17 mouse cellular contexts compared by ENCODE assay signal in genomic region chr2:74874043-74874442, GRCm38 (mm10).
"Had no signal": no experiment of that assay in that cellular context is flagged by ENCODE, and none has a peak within 500 bp of the region (broad histone marks: within the 10 kb centered on the region; RNA-seq: fewer than 3 reads in every experiment).

No protein-coding gene starts in this region.

- H3K4me1 ChIP-seq: intestine, embryonic 15.5 days; kidney, embryonic 15.5 days; lung, embryonic 15.5 days had no signal

- H3K27me3 ChIP-seq: intestine, embryonic 15.5 days; kidney, embryonic 15.5 days; lung, embryonic 15.5 days had no signal

- H3K4me2 ChIP-seq: intestine, embryonic 15.5 days; kidney, embryonic 15.5 days; lung, embryonic 15.5 days; midbrain, embryonic 11.5 days had no signal

- DNase-seq: kidney, adult 11 months; kidney, adult 8-10 months; kidney, postnatal 10 days; kidney, postnatal 36 days; layer of hippocampus, postnatal 36 days; lung, adult 18-20 months; lung, postnatal 10 days; lung, postnatal 36 days; midbrain, embryonic 14.5 days; thymus, adult 2 months; thymus, postnatal 14 days; thymus, postnatal 4 days had no signal

- ATAC-seq: intestine, embryonic 15.5 days had no signal

- H3K9ac ChIP-seq: intestine, embryonic 15.5 days; kidney, embryonic 15.5 days; lung, embryonic 15.5 days had no signal

- H3K4me3 ChIP-seq: intestine, embryonic 15.5 days; kidney, embryonic 15.5 days; left cerebral cortex, adult 2 months; lung, embryonic 15.5 days had no signal

- H3K27ac ChIP-seq: intestine, embryonic 15.5 days; kidney, embryonic 15.5 days; left cerebral cortex, adult 2 months; lung, embryonic 15.5 days had no signal

- H3K9me3 ChIP-seq: intestine, embryonic 15.5 days; kidney, embryonic 15.5 days; lung, embryonic 15.5 days had no signal
